Mouse (Mus musculus) cortical plate, adult 2 months (tissue): ENCODE data around the gene Ccdc152.

Experiments
- CTCF ChIP-seq: fragments of 200-500 bp; IDR thresholded peaks from 2 replicates; pipeline ENCODE4 v1.5.1; 2011; ENCODE audit warnings: mild to moderate bottlenecking, control low read depth, low read length; ENCODE audit not compliant: insufficient read depth; ENCODE audit errors: extremely low read depth
- POLR2A ChIP-seq: fragments of 200-500 bp; IDR thresholded peaks from 2 replicates; pipeline ENCODE4 v1.6.1; 2011; ENCODE audit warnings: mild to moderate bottlenecking, low read length, control low read depth; ENCODE audit not compliant: insufficient read depth; ENCODE audit errors: extremely low read depth

DNA sequence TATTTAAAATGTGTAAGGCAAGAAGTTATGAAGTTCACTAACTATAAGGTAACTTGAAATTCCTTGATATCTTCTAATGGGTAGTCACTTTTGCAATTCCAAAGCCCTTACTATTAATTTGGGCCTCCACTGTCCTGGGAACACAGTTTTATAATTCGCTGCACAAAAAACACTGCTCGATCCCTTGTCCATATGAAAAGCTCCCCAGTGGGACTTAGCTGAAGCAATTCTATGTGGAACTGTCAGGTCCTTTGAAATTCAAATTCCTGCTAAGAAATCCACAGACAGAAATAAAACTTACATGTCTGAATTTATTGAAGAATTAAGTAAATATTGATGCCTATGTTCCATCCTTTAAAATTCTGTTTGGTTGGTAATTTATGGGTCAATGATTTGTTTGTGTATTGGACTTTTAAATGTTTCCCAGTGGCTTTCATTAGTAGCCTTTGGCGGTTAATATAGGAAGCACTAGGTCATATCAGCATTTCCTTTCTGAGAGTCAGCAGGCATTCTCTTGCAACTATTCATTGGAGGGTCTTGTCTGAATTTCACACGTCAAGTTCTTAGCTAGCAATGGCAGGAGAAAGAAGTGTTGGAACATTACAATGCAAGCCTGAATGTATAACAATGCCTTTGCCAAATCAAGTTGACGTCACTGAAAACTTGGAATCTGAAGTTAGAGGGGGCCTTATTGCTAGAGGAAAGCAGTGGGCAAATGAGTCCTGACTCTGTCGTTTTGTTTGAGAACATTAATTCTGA, 46.2 kb upstream of the Ccdc152 start:
- TF ChIP-seq CTCF, result no peak
- TF ChIP-seq POLR2A, result no peak
